Mouse (Mus musculus) liver, embryonic 15.5 days (tissue): ENCODE results near the gene Tmem121b. TPM values are rescaled to one million over a fixed set of nuclear protein-coding genes. Genes with fewer than 3 reads are reported as not detected.
A peak's percentile ranks its signal among the peaks of the same experiment; 100 is the strongest.

Experiments
- ATAC-seq: fragments of 200-750 bp; cut with Nextera tagmentation; 2 replicates; pipeline ENCODE4 v1.8.0; 2017; ENCODE audit warnings: moderate number of reproducible peaks, mild to moderate bottlenecking, moderate library complexity; ENCODE audit not compliant: insufficient read depth
- H3K27ac ChIP-seq: fragments of 300-500 bp; sonication (generic); replicated peaks from 2 replicates; pipeline ENCODE4 v1.5.1; 2015; ENCODE audit warnings: mild to moderate bottlenecking, inconsistent platforms
- H3K27me3 ChIP-seq: fragments of 300-500 bp; sonication (generic); 2 replicates; pipeline ENCODE4 v1.6.1; 2015; ENCODE audit warnings: mild to moderate bottlenecking, inconsistent platforms
- H3K36me3 ChIP-seq: fragments of 300-500 bp; sonication (generic); replicated peaks from 2 replicates; pipeline ENCODE4 v1.6.1; 2015; ENCODE audit warnings: moderate library complexity, mild to moderate bottlenecking, inconsistent platforms
- H3K4me1 ChIP-seq: fragments of 300-500 bp; sonication (generic); replicated peaks from 2 replicates; pipeline ENCODE4 v1.6.1; 2015; ENCODE audit warnings: inconsistent platforms
- H3K4me2 ChIP-seq: fragments of 300-500 bp; sonication (generic); 2 replicates; pipeline ENCODE4 v1.6.1; 2015; ENCODE audit warnings: moderate library complexity, mild to moderate bottlenecking, inconsistent platforms
- H3K4me3 ChIP-seq: fragments of 300-500 bp; sonication (generic); replicated peaks from 2 replicates; pipeline ENCODE4 v1.5.1; 2015; ENCODE audit warnings: mild to moderate bottlenecking, inconsistent platforms
- H3K9ac ChIP-seq: fragments of 300-500 bp; sonication (generic); 2 replicates; pipeline ENCODE4 v1.6.1; 2015; ENCODE audit warnings: moderate library complexity, mild to moderate bottlenecking, inconsistent platforms
- H3K9me3 ChIP-seq: fragments of 300-500 bp; sonication (generic); replicated peaks from 2 replicates; pipeline ENCODE4 v1.6.1; 2016; ENCODE audit warnings: inconsistent platforms
- WGBS: fragments of 180-500 bp; shearing (Covaris S2); methylation state at CpG from one replicate; pipeline ENCODE4 v1.1.7; 2015; ENCODE audit warnings: mixed read lengths; ENCODE audit not compliant: insufficient replicate concordance; 5-methylcytosine and 5-hydroxymethylcytosine counted together
- polyA plus RNA-seq: library from polyadenylated mRNA; unstranded; fragments of >200 nt; fragmentation: Nextera tagmentation; extraction: Ambion mirVana; gene quantifications from 2 replicates; pipeline ENCODE4 v1.2.1, GENCODE M21; 2015

Tmem121b gene
- polyA plus RNA-seq, 1 experiment from 2014 or later, result not detected

GRCm38 (mm10) chr6:120465393-120465792 is 28.2 kb downstream of the Tmem121b start:
- 27% methylated on average over 4 of the region's 4 CpGs for WGBS
- peaks cover 22% of the 10 kb centered on the region for H3K27me3 ChIP-seq
- peak overlapping the region; percentile 32; the same call in 1 of the 2 replicates for H3K4me2 ChIP-seq
- no peaks in the 10 kb centered on the region for H3K36me3 ChIP-seq
- peaks cover 69% of the 10 kb centered on the region for H3K4me1 ChIP-seq
- 0 out of 2 replicates have a peak overlapping the region, but pooled peaks have one; percentile 1 for H3K9ac ChIP-seq
- ATAC-seq, result no peak
- no peaks in the 10 kb centered on the region for H3K9me3 ChIP-seq
- peak overlapping the region; percentile 21; the same call in 1 of the 2 replicates for H3K27ac ChIP-seq
- H3K4me3 ChIP-seq, result no peak overlapping the region

- peak overlapping the region; percentile 79; the same call in 1 of the 2 replicates for H3K27ac ChIP-seq
These were observed 29.1 kb downstream of the Tmem121b start for GRCm38 (mm10) chr6:120464406-120464939.

GRCm38 (mm10) chr6:120463884-120464283 is 29.7 kb downstream of the Tmem121b start:
- peak overlapping the region; percentile 79 for H3K27ac ChIP-seq
- H3K27me3 ChIP-seq, result peaks cover 23% of the 10 kb centered on the region
- peaks cover 56% of the 10 kb centered on the region for H3K4me1 ChIP-seq
- H3K9ac ChIP-seq, result peak overlapping the region; percentile 83
- no peaks in the 10 kb centered on the region for H3K9me3 ChIP-seq
- ATAC-seq, result no peak
- peak overlapping the region; percentile 99 for H3K4me2 ChIP-seq
- peak overlapping the region; percentile 83 for H3K4me3 ChIP-seq
- H3K36me3 ChIP-seq, result no peaks in the 10 kb centered on the region
- WGBS, result 1% methylated on average over 11 of the region's 11 CpGs

More at GRCm38 (mm10) chr6:120464406-120464939, 29.1 kb downstream of the Tmem121b start:
- Histone ChIP-seq H3K36me3 (no peaks in the 10 kb centered on the region), H3K9me3 (no peaks in the 10 kb centered on the region), H3K4me1 (peaks cover 59% of the 10 kb centered on the region), H3K9ac (peak overlapping the region; percentile 83), H3K4me3 (peak overlapping the region; percentile 83), H3K27me3 (peaks cover 23% of the 10 kb centered on the region), H3K4me2 (peak overlapping the region; percentile 99)
- no peak for ATAC-seq
- whole genome bisulfite sequencing, result 32% methylated on average over 9 of the region's 9 CpGs

- Histone ChIP-seq H3K9ac (peak within 1 kb of the TSS; percentile 83), H3K4me2 (peak within 1 kb of the TSS; percentile 99), H3K36me3 (no peaks in the 10 kb centered on the region), H3K4me1 (peaks cover 55% of the 10 kb centered on the region), H3K4me3 (peak within 1 kb of the TSS; percentile 83), H3K27me3 (peaks cover 23% of the 10 kb centered on the region), H3K27ac (peak within 1 kb of the TSS; percentile 79), H3K9me3 (no peaks in the 10 kb centered on the region)
- WGBS, result under 1% methylated on average over 90 of the region's 90 CpGs
- peak; percentile 86 for ATAC-seq
These were observed 30.3 kb downstream of the Tmem121b start, which contains the start of gene Il17ra for GRCm38 (mm10) chr6:120463086-120463871. Il17ra (plus strand) TSS chr6:120463247.

GRCm38 (mm10) chr6:120462251-120462650 is 31.4 kb downstream of the Tmem121b start:
- Histone ChIP-seq H3K9ac (no peak overlapping the region), H3K27ac (no peak overlapping the region), H3K36me3 (no peaks in the 10 kb centered on the region), H3K4me2 (no peak overlapping the region), H3K4me3 (no peak overlapping the region), H3K27me3 (peaks cover 23% of the 10 kb centered on the region), H3K4me1 (peaks cover 45% of the 10 kb centered on the region), H3K9me3 (no peaks in the 10 kb centered on the region)
- WGBS, result 54% methylated on average over 6 of the region's 6 CpGs
- no peak for ATAC-seq

- H3K36me3 ChIP-seq, result no peaks in the 10 kb centered on the region
- H3K4me2 ChIP-seq, result no peak overlapping the region
- H3K9me3 ChIP-seq, result no peaks in the 10 kb centered on the region
- H3K9ac ChIP-seq, result no peak overlapping the region
- H3K4me3 ChIP-seq, result no peak overlapping the region
- peaks cover 34% of the 10 kb centered on the region for H3K4me1 ChIP-seq
- H3K27me3 ChIP-seq, result peaks cover 23% of the 10 kb centered on the region
- 63% methylated on average over 15 of the region's 15 CpGs for WGBS
- no peak overlapping the region for H3K27ac ChIP-seq
- no peak for ATAC-seq
These were observed 32.4 kb downstream of the Tmem121b start for GRCm38 (mm10) chr6:120461217-120461616.

- Histone ChIP-seq H3K27me3 (peaks cover 21% of the 10 kb centered on the region), H3K27ac (no peak overlapping the region), H3K4me3 (no peak overlapping the region), H3K9me3 (no peaks in the 10 kb centered on the region), H3K4me1 (peaks cover 22% of the 10 kb centered on the region), H3K36me3 (no peaks in the 10 kb centered on the region), H3K9ac (no peak overlapping the region), H3K4me2 (no peak overlapping the region)
- WGBS, result 78% methylated on average over 5 of the region's 5 CpGs
- ATAC-seq, result no peak
These were observed 35.9 kb downstream of the Tmem121b start for GRCm38 (mm10) chr6:120457751-120458150.

GRCm38 (mm10) chr6:120457074-120457473 is 36.5 kb downstream of the Tmem121b start:
- Histone ChIP-seq H3K9ac (no peak overlapping the region), H3K27ac (no peak overlapping the region), H3K4me1 (peaks cover 22% of the 10 kb centered on the region), H3K4me2 (no peak overlapping the region), H3K9me3 (no peaks in the 10 kb centered on the region), H3K27me3 (peaks cover 16% of the 10 kb centered on the region), H3K36me3 (no peaks in the 10 kb centered on the region), H3K4me3 (no peak overlapping the region)
- WGBS, result 40% methylated on average over 7 of the region's 7 CpGs
- ATAC-seq, result no peak

GRCm38 (mm10) chr6:120454627-120455077 is 39.0 kb downstream of the Tmem121b start:
- ATAC-seq, result peak; percentile 72
- 7% methylated on average over 11 of the region's 11 CpGs for WGBS
- Histone ChIP-seq H3K27ac (peak overlapping the region; percentile 38; the same call in 1 of the 2 replicates), H3K9me3 (no peaks in the 10 kb centered on the region), H3K4me1 (peaks cover 25% of the 10 kb centered on the region), H3K36me3 (no peaks in the 10 kb centered on the region), H3K9ac (no peak overlapping the region), H3K4me3 (no peak overlapping the region), H3K27me3 (no peaks in the 10 kb centered on the region), H3K4me2 (peak overlapping the region; percentile 40)

GRCm38 (mm10) chr6:120453556-120453955 is 40.1 kb downstream of the Tmem121b start:
- no peaks in the 10 kb centered on the region for H3K36me3 ChIP-seq
- H3K27ac ChIP-seq, result no peak overlapping the region
- H3K9ac ChIP-seq, result no peak overlapping the region
- peaks cover 25% of the 10 kb centered on the region for H3K4me1 ChIP-seq
- WGBS, result 71% methylated on average over 3 of the region's 3 CpGs
- H3K4me2 ChIP-seq, result no peak overlapping the region
- H3K27me3 ChIP-seq, result no peaks in the 10 kb centered on the region
- H3K4me3 ChIP-seq, result no peak overlapping the region
- H3K9me3 ChIP-seq, result no peaks in the 10 kb centered on the region
- no peak for ATAC-seq

GRCm38 (mm10) chr6:120453103-120453445 is 40.5 kb downstream of the Tmem121b start:
- WGBS, result 32% methylated on average over 5 of the region's 5 CpGs
- H3K27ac ChIP-seq, result no peak overlapping the region
- no peak for ATAC-seq
- no peaks in the 10 kb centered on the region for H3K9me3 ChIP-seq
- H3K9ac ChIP-seq, result no peak overlapping the region
- no peaks in the 10 kb centered on the region for H3K27me3 ChIP-seq
- no peak overlapping the region for H3K4me3 ChIP-seq
- H3K4me2 ChIP-seq, result no peak overlapping the region
- no peaks in the 10 kb centered on the region for H3K36me3 ChIP-seq
- H3K4me1 ChIP-seq, result peaks cover 25% of the 10 kb centered on the region
